Comparison of ENCODE assay signal across 26 mouse cellular contexts in the genomic region with DNA sequence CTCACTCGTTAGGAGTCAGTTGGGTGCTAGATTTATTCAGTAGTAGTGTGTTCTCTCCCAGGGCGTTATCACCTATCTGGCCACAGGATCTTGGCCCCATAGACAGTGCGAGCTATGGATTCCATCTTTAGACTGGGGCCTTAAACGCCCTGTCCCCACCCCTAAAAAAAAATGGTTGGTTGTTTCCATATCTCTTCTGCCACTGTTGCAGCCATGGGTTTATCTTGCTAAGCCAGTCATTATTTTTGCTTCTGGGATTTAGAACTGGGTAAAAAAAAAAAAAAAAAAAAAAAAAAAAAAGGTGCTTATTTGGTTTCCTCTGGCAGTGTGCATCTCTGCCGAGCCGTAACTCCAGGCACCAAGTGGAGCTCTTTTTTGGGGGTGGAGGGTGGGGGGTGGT. TPM values are rescaled to one million over a fixed set of nuclear protein-coding genes. Genes with fewer than 3 reads are reported as not detected.
"Had no signal": no experiment of that assay in that cellular context is flagged by ENCODE, and none has a peak within 500 bp of the region (broad histone marks: within the 10 kb centered on the region; RNA-seq: fewer than 3 reads in every experiment).

No protein-coding gene starts in this region.

- H3K4me1 ChIP-seq: heart, embryonic 13.5 days; heart, embryonic 15.5 days; hindbrain, embryonic 13.5 days; hindbrain, embryonic 15.5 days; limb, embryonic 12.5 days; liver, embryonic 15.5 days had no signal

- H3K9me3 ChIP-seq: heart, embryonic 13.5 days; heart, embryonic 15.5 days; hindbrain, embryonic 13.5 days; hindbrain, embryonic 15.5 days; kidney, embryonic 15.5 days; limb, embryonic 10.5 days; limb, embryonic 12.5 days; liver, embryonic 13.5 days; liver, embryonic 15.5 days had no signal

- ATAC-seq: hindbrain, postnatal 0 days; intestine, embryonic 16.5 days had no signal

- H3K9ac ChIP-seq: heart, embryonic 13.5 days; heart, embryonic 15.5 days; hindbrain, embryonic 13.5 days; hindbrain, embryonic 15.5 days; kidney, embryonic 15.5 days; limb, embryonic 12.5 days; liver, embryonic 13.5 days; liver, embryonic 15.5 days had no signal

- H3K4me2 ChIP-seq: heart, embryonic 11.5 days; heart, embryonic 13.5 days; heart, embryonic 15.5 days; hindbrain, embryonic 13.5 days; hindbrain, embryonic 15.5 days; kidney, embryonic 15.5 days; limb, embryonic 12.5 days; liver, embryonic 11.5 days; liver, embryonic 13.5 days; liver, embryonic 15.5 days had no signal

- H3K4me3 ChIP-seq: heart, adult 2 months; heart, embryonic 13.5 days; heart, embryonic 15.5 days; hindbrain, embryonic 13.5 days; hindbrain, embryonic 15.5 days; kidney, embryonic 15.5 days; limb, embryonic 10.5 days; limb, embryonic 12.5 days; liver, embryonic 13.5 days; liver, embryonic 15.5 days had no signal

- H3K36me3 ChIP-seq: heart, embryonic 13.5 days; heart, embryonic 15.5 days; hindbrain, embryonic 13.5 days; hindbrain, embryonic 15.5 days; kidney, embryonic 15.5 days; limb, embryonic 10.5 days; limb, embryonic 12.5 days; liver, embryonic 13.5 days; liver, embryonic 15.5 days had no signal

- DNase-seq: gastrocnemius, postnatal 14 days; gastrocnemius, postnatal 36 days; heart, adult 2 months; heart, postnatal 14 days; heart, postnatal 36 days; kidney, adult 11 months; kidney, adult 2 months; kidney, adult 9 months; kidney, postnatal 25 days; kidney, postnatal 4 days; liver; liver, embryonic 13.5 days had no signal

- H3K27me3 ChIP-seq: heart, embryonic 15.5 days; hindbrain, embryonic 13.5 days; hindbrain, embryonic 15.5 days; kidney, embryonic 15.5 days; limb, embryonic 12.5 days; liver, embryonic 13.5 days; liver, embryonic 15.5 days had no signal

- H3K27ac ChIP-seq: heart, adult 2 months; heart, embryonic 13.5 days; heart, embryonic 15.5 days; hindbrain, embryonic 13.5 days; hindbrain, embryonic 15.5 days; hindbrain, postnatal 0 days; kidney, embryonic 15.5 days; kidney, postnatal 0 days; limb, embryonic 10.5 days; limb, embryonic 12.5 days; liver, embryonic 13.5 days; liver, embryonic 15.5 days had no signal

RNA-seq across cellular contexts. Expression of gene Ttc25, which starts 19.3 kb away (rescaled TPM):
- total RNA-seq: hematopoietic stem cell, adult 5-6 weeks had no signal
